Mouse (Mus musculus) limb, embryonic 11.5 days (tissue): ENCODE results near the gene AI854703. TPM values are rescaled to one million over a fixed set of nuclear protein-coding genes. Genes with fewer than 3 reads are reported as not detected.

ENCODE experiments used
- ATAC-seq: fragments of 200-750 bp; cut with Nextera tagmentation; 2 replicates; pipeline ENCODE4 v1.8.0; 2017; ENCODE audit warnings: low read depth; ENCODE audit not compliant: insufficient number of reproducible peaks, low FRiP score, low TSS enrichment
- DNase-seq: peaks from one replicate; pipeline ENCODE4 v3.0.0-alpha.2; 2015; ENCODE audit warnings: low spot score
- H3K27ac ChIP-seq: fragments of 300-500 bp; sonication (generic); replicated peaks from 2 replicates; pipeline ENCODE4 v1.5.1; 2014; ENCODE audit warnings: low read depth, mild to moderate bottlenecking, low read length
- H3K27me3 ChIP-seq: fragments of 300-500 bp; sonication (generic); 2 replicates; pipeline ENCODE4 v1.6.1; 2014; ENCODE audit warnings: mild to moderate bottlenecking, low read length, mixed read lengths; ENCODE audit not compliant: control insufficient read depth, insufficient read depth
- H3K36me3 ChIP-seq: fragments of 300-500 bp; sonication (generic); 2 replicates; pipeline ENCODE4 v1.6.1; 2014; ENCODE audit warnings: mild to moderate bottlenecking, low read length, moderate library complexity, mixed read lengths; ENCODE audit not compliant: control insufficient read depth, insufficient read depth
- H3K4me1 ChIP-seq: fragments of 300-500 bp; sonication (generic); 2 replicates; pipeline ENCODE4 v1.6.1; 2014; ENCODE audit warnings: low read length, mixed read lengths; ENCODE audit not compliant: control insufficient read depth, insufficient read depth
- H3K4me2 ChIP-seq: fragments of 300-500 bp; sonication (generic); 2 replicates; pipeline ENCODE4 v1.6.1; 2014; ENCODE audit warnings: low read depth, mild to moderate bottlenecking, moderate library complexity; ENCODE audit not compliant: severe bottlenecking
- H3K4me3 ChIP-seq: fragments of 300-500 bp; sonication (generic); 2 replicates; pipeline ENCODE4 v1.5.1; 2014; ENCODE audit warnings: low read depth, low read length
- H3K9ac ChIP-seq: fragments of 300-500 bp; sonication (generic); 2 replicates; pipeline ENCODE4 v1.6.1; 2014; ENCODE audit warnings: mild to moderate bottlenecking, low read length
- H3K9me3 ChIP-seq: fragments of 300-500 bp; sonication (generic); 2 replicates; pipeline ENCODE4 v1.6.1; 2016; ENCODE audit warnings: low read length; ENCODE audit not compliant: control insufficient read depth
- WGBS: fragments of 180-500 bp; shearing (Covaris S2); extraction: QIAGEN DNeasy Blood & Tissue Kit; methylation state at CpG from one replicate; pipeline ENCODE4 v1.1.7; 2014; 5-methylcytosine and 5-hydroxymethylcytosine counted together
- polyA plus RNA-seq: library from polyadenylated mRNA; unstranded; fragments of >200 nt; fragmentation: Nextera tagmentation; extraction: Ambion mirVana; gene quantifications from 2 replicates; pipeline ENCODE4 v1.2.1, GENCODE M21; 2014

AI854703 gene
- polyA plus RNA-seq, 1 experiment from 2014 or later = 0.83 TPM

- Histone ChIP-seq H3K4me3 (no peak overlapping the region), H3K9ac (no peak overlapping the region), H3K4me2 (no peak overlapping the region), H3K36me3 (peaks cover 12% of the 10 kb centered on the region), H3K4me1 (no peaks in the 10 kb centered on the region), H3K9me3 (no peaks in the 10 kb centered on the region), H3K27me3 (peaks cover 10% of the 10 kb centered on the region), H3K27ac (no peak overlapping the region)
- ATAC-seq = no peak
- 42% methylated on average over 1 of the region's 1 CpGs for WGBS
- no peak for DNase-seq
Measured at GRCm38 (mm10) chr6:48623460-48623859, 3.1 kb upstream of the AI854703 start.

GRCm38 (mm10) chr6:48626984-48627383 lies 420 bp downstream of the AI854703 start:
- Histone ChIP-seq H3K9me3 (no peaks in the 10 kb centered on the region), H3K36me3 (no peaks in the 10 kb centered on the region), H3K27me3 (peaks cover 26% of the 10 kb centered on the region), H3K4me1 (peaks cover 5% of the 10 kb centered on the region), H3K4me2 (peak overlapping the region; percentile 77), H3K4me3 (peak overlapping the region; percentile 46), H3K27ac (no peak overlapping the region), H3K9ac (peak overlapping the region; percentile 47; the same call in 1 of the 2 replicates)
- peak; percentile 74 for DNase-seq
- WGBS = under 1% methylated on average over 32 of the region's 32 CpGs
- ATAC-seq = 0 out of 2 replicates have a peak, but pooled peaks have one; percentile 29

GRCm38 (mm10) chr6:48627511-48627924 lies 954 bp downstream of the AI854703 start:
- WGBS = 3% methylated on average over 7 of the region's 7 CpGs
- no peak for DNase-seq
- Histone ChIP-seq H3K4me3 (peak overlapping the region; percentile 46), H3K9ac (peak overlapping the region; percentile 47; the same call in 1 of the 2 replicates), H3K27ac (no peak overlapping the region), H3K4me1 (peaks cover 5% of the 10 kb centered on the region), H3K27me3 (peaks cover 26% of the 10 kb centered on the region), H3K9me3 (no peaks in the 10 kb centered on the region), H3K4me2 (peak overlapping the region; percentile 77), H3K36me3 (no peaks in the 10 kb centered on the region)
- ATAC-seq = no peak

- Histone ChIP-seq H3K9ac (no peak overlapping the region), H3K4me1 (peaks cover 5% of the 10 kb centered on the region), H3K36me3 (no peaks in the 10 kb centered on the region), H3K27ac (no peak overlapping the region), H3K4me3 (no peak overlapping the region), H3K9me3 (no peaks in the 10 kb centered on the region), H3K4me2 (no peak overlapping the region), H3K27me3 (peaks cover 26% of the 10 kb centered on the region)
- ATAC-seq (no peak), DNase-seq (no peak)
- 72% methylated on average over 3 of the region's 3 CpGs for WGBS
Measured at GRCm38 (mm10) chr6:48628377-48628776, 1.8 kb downstream of the AI854703 start.

DNA sequence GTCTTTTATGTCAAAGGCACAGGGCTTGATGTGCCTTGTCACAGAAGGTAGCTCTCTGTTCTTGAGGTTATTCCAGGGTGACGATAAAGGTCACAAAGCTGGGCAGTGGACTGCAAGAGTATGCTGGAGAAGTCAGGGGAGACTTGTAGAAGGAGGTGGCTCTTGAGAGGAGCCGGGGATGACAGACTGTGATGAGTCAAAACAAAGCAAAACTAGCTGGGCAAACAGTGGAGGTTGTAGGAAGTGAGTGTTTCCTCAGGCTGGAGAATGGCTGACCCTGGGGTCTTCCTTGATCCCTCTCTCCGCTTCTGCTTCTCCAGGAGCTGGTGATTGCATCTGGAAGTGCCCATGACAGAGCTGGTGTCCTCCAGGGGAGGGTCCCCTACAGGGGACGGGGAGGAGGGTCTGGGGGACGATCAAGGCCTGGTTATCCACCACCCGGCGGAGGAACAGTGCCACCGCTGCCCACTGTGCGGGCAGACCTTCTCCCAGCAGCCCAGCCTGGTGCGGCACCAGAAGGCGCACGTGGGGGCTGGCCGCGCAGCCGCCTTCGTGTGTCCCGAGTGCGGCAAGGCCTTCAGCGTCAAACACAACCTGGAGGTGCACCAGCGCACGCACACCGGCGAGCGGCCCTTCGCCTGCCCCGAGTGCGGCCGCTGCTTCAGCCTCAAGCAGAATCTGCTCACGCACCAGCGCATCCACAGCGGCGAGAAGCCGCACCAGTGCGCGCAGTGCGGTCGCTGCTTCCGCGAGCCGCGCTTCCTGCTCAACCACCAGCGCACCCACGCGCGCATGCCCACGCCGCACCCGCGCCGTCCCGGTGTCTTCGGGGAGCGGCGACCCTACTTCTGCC lies 2.5 kb downstream of the AI854703 start:
- no peak for DNase-seq
- H3K9me3 ChIP-seq = no peaks in the 10 kb centered on the region
- peaks cover 5% of the 10 kb centered on the region for H3K4me1 ChIP-seq
- no peaks in the 10 kb centered on the region for H3K36me3 ChIP-seq
- peak overlapping the region; percentile 85 for H3K4me2 ChIP-seq
- WGBS = 9% methylated on average over 54 of the region's 54 CpGs
- H3K27ac ChIP-seq = no peak overlapping the region
- peak overlapping the region; percentile 35 for H3K4me3 ChIP-seq
- H3K27me3 ChIP-seq = peaks cover 26% of the 10 kb centered on the region
- H3K9ac ChIP-seq = peak overlapping the region; percentile 49; the same call in 1 of the 2 replicates
- no peak for ATAC-seq

DNA sequence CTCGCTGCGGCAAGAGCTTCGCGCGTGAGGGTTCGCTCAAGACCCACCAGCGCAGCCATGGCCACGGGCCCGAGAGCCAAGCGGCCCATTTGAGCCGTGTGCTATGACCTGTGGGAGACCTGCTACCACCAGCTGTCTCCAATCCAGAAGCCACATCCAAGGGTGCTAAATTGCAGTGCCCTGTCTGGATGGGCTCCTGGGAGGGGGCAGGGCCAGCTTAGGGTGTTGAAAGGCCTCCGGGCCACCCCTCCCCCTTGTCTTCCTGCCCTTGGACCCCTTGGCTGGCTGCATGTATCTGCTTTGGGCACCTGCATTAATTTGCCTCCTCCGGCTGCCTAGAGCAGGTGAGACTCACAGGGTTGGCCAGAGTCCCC lies 3.1 kb downstream of the AI854703 start:
- Histone ChIP-seq H3K4me1 (peaks cover 5% of the 10 kb centered on the region), H3K4me3 (peak overlapping the region; percentile 35), H3K9ac (0 out of 2 replicates have a peak overlapping the region, but pooled peaks have one; percentile 49), H3K4me2 (peak overlapping the region; percentile 85), H3K36me3 (no peaks in the 10 kb centered on the region), H3K27me3 (peaks cover 26% of the 10 kb centered on the region), H3K9me3 (no peaks in the 10 kb centered on the region), H3K27ac (no peak overlapping the region)
- WGBS = 14% methylated on average over 13 of the region's 13 CpGs
- DNase-seq = peak; percentile 49
- ATAC-seq = no peak; the same call in 1 of the 2 replicates

GRCm38 (mm10) chr6:48630831-48631230 lies 4.3 kb downstream of the AI854703 start:
- no peak overlapping the region for H3K4me3 ChIP-seq
- H3K27me3 ChIP-seq = peaks cover 26% of the 10 kb centered on the region
- no peaks in the 10 kb centered on the region for H3K36me3 ChIP-seq
- 89% methylated on average over 8 of the region's 8 CpGs for WGBS
- H3K27ac ChIP-seq = no peak overlapping the region
- no peaks in the 10 kb centered on the region for H3K9me3 ChIP-seq
- ATAC-seq (no peak), DNase-seq (no peak)
- no peak overlapping the region for H3K4me2 ChIP-seq
- H3K4me1 ChIP-seq = peaks cover 5% of the 10 kb centered on the region
- H3K9ac ChIP-seq = no peak overlapping the region

- no peak overlapping the region for H3K27ac ChIP-seq
- H3K27me3 ChIP-seq = peaks cover under 1% of the 10 kb centered on the region; the same call in 1 of the 2 replicates
- H3K4me3 ChIP-seq = no peak overlapping the region
- WGBS = 80% methylated on average over 2 of the region's 2 CpGs
- no peaks in the 10 kb centered on the region for H3K4me1 ChIP-seq
- H3K4me2 ChIP-seq = no peak overlapping the region
- H3K9me3 ChIP-seq = no peaks in the 10 kb centered on the region
- no peak for ATAC-seq
- H3K36me3 ChIP-seq = no peaks in the 10 kb centered on the region
- no peak overlapping the region for H3K9ac ChIP-seq
- DNase-seq = no peak
Measured at GRCm38 (mm10) chr6:48635105-48635504, 8.5 kb downstream of the AI854703 start.
